Mouse (Mus musculus): Measurements from ENCODE around the gene Slc35b1.

Slc35b1 gene

GRCm38 (mm10) chr11:95366280-95366897 lies 18.1 kb upstream of the Slc35b1 start:
- DNase-seq = peak; percentile 63

DNA sequence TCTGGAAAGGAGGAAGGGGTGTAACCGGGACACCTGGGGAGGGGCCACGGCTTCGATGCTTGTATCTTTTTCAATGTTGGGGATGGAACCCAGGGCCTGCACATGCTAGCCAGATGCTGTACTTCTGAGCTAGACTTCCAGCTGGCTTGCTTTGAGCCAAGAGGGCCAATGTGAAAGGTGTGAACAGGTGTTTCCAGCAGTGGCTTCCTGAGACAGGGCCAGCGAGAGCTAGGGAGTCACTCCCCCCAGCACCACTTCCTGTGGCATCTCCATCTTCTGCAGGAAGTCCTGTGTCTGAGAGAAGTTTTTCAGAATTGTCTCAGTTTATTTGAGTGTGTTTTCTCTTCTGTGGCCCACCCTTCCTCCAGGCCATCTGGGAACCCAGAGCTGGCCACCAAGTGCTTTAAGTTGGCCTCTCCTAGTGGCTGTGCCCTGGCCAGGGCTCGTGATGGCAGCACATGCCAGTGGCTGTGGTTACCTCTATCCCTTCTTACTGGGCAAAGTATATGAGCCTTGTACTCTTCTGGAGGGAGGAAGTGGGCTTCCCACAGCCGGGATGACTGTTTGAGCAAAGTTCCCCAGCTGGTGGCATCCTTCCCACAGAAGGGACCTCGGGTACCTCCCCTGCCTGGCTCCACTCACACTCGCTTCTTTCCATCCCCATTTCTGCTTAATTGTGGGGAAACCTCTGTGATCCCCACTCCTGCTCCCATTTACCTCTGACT lies 17.3 kb upstream of the Slc35b1 start:
- DNase-seq = no peak

- DNase-seq = no peak
These were observed 16.2 kb upstream of the Slc35b1 start for GRCm38 (mm10) chr11:95368231-95368823.

GRCm38 (mm10) chr11:95368871-95369270 lies 15.6 kb upstream of the Slc35b1 start:
- no peak for DNase-seq

GRCm38 (mm10) chr11:95369964-95370890 lies 14.3 kb upstream of the Slc35b1 start:
- DNase-seq = peak; percentile 78

DNA sequence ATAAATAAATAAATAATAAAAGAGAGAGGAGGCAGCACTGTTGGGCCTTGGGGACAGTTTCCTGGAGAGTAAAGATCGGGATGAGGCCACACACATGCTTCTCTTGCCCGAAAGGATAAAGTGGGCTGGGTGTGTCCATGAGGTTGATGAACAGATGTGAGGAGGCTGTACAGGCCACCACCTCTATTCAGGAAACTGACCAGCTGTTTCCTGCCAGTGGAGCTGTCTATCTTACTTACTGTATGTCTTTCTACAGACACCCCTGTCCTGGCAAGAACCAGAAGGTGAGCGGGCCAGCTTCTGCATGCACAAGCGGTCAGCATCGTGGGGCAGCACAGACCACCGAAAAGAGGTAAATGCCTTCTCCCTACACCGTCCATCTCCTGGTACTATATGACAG lies 13.3 kb upstream of the Slc35b1 start:
- DNase-seq = no peak

DNA sequence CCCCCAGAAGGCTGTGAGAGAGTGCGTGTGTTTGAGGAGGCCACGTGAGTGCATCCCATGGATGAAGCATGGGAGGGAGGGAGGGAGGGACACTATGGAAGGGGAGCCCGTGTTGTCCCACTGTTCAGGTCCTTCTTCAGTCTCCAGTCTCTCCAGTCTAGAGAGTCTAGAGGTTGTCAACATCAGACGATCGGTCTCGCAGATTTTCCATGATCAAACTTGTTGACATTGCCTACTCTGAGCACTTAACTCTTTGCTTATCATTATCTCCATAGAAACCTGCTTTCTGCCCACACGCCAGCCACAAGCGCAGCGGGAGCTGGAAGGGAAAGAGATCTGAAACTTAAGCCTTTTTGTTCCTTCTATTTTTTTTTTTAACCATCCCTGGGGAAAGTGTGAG lies 5.6 kb upstream of the Slc35b1 start:
- DNase-seq = no peak

- no peak for DNase-seq
These were observed 4.9 kb upstream of the Slc35b1 start for GRCm38 (mm10) chr11:95379552-95379951.

- no peak for DNase-seq
These were observed 3.8 kb upstream of the Slc35b1 start for GRCm38 (mm10) chr11:95380711-95381110.

GRCm38 (mm10) chr11:95381146-95381545 lies 3.3 kb upstream of the Slc35b1 start:
- peak; percentile 29 for DNase-seq

GRCm38 (mm10) chr11:95383331-95383986 lies 1.0 kb upstream of the Slc35b1 start:
- peak; percentile 48 for DNase-seq

DNA sequence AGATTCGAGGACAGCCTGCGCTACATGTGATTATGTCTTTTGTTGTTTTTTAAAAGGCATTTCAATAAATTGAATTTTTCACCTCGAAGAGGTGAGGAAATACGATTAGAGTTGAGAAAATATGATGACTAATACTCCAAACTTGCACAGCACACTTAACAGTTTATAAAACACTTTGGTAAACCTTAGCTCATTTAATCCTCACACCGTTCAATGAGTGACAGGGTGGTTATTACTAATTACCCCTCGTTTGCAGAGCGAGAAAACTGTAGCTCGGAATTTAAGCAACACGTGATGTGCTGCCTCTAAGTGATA lies 531 bp upstream of the Slc35b1 start:
- DNase-seq = no peak

GRCm38 (mm10) chr11:95384973-95385320 lies 455 bp downstream of the Slc35b1 start:
- no peak for DNase-seq

GRCm38 (mm10) chr11:95387354-95387753 lies 2.9 kb downstream of the Slc35b1 start:
- no peak for DNase-seq

DNA sequence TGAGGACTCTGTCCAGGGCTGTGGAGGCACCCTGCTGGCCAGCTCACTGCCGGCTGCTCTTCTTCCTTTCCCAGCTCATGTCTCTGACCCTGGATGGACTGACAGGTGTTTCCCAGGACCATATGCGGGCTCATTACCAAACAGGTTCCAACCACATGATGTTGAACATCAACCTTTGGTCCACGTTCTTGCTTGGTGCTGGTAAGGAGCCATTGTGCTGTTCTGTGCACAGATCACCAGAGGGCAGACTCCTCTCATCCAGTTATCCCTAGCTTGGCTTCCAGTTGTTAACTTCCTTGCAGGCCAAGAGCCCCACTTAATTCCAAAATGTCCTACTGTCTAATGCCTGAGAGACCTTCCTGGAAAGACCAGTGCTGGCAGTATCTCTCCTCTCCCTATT lies 4.5 kb downstream of the Slc35b1 start:
- no peak for DNase-seq

- no peak for DNase-seq
These were observed 5.9 kb downstream of the Slc35b1 start for GRCm38 (mm10) chr11:95390420-95390819.

GRCm38 (mm10) chr11:95391201-95391600 lies 6.7 kb downstream of the Slc35b1 start:
- no peak for DNase-seq

- DNase-seq = no peak
These were observed 7.3 kb downstream of the Slc35b1 start for GRCm38 (mm10) chr11:95391743-95392142.

GRCm38 (mm10) chr11:95392223-95392667 lies 7.8 kb downstream of the Slc35b1 start:
- DNase-seq = no peak

DNA sequence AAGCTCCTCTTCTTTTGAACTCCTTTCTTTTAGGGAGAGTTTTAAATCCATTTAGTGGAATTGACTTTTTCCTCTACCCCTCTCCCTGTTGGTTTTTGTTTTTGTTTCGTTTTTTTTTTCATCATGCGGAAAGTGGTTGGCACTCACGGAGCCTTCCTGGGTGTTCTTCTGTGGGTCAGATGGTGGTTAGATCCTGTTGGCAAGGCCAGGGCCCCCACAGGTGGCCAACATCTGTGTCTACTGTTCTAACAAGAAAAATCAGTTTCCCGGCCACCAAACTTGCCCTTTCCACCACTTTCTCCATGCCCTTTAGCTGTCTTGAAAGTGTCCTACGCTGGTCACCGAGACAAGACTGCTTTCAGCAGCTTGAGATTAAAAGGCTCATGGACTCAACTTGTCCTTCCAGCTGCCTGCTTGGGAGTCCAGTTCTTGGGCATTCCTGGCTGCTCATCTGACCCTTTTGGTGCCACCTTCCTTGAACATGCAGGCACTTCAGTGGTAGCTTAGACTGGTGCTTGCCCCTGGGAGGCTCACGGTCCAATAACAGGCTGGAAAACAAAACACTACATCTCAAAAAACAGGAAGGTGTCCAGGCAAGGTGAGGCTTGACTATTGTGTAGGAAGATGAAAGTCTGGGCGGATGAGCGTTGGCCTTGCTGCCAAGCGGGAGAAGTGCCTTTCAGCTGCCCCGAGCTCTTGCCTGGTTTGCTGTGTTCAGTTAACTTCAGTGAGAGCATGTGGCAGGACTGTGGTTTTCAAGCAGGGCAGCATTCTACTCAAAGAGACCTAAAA lies 8.4 kb downstream of the Slc35b1 start:
- DNase-seq = no peak

GRCm38 (mm10) chr11:95393500-95393816 lies 9.0 kb downstream of the Slc35b1 start:
- no peak for DNase-seq

GRCm38 (mm10) chr11:95394112-95394511 lies 9.6 kb downstream of the Slc35b1 start:
- DNase-seq = no peak

Data from lung, postnatal 10 days (tissue).